Mouse (Mus musculus) liver, embryonic 13.5 days (tissue): ENCODE results near the gene Trip13. TPM values are rescaled to one million over a fixed set of nuclear protein-coding genes. Genes with fewer than 3 reads are reported as not detected.
A peak's percentile ranks its signal among the peaks of the same experiment; 100 is the strongest.

Source experiments
- ATAC-seq: fragments of 200-750 bp; cut with Nextera tagmentation; 2 replicates; pipeline ENCODE4 v1.8.0; 2017; ENCODE audit warnings: low read depth, mild to moderate bottlenecking, moderate number of reproducible peaks, moderate library complexity
- DNase-seq: peaks from one replicate; pipeline ENCODE4 v3.0.0; 2022
- H3K27ac ChIP-seq: fragments of 300-500 bp; sonication (generic); 2 replicates; pipeline ENCODE4 v1.5.1; 2015; ENCODE audit warnings: moderate library complexity, mild to moderate bottlenecking, inconsistent platforms
- H3K27me3 ChIP-seq: fragments of 300-500 bp; sonication (generic); 2 replicates; pipeline ENCODE4 v1.6.1; 2015; ENCODE audit warnings: mild to moderate bottlenecking, inconsistent platforms
- H3K36me3 ChIP-seq: fragments of 300-500 bp; sonication (generic); 2 replicates; pipeline ENCODE4 v1.6.1; 2015; ENCODE audit warnings: mild to moderate bottlenecking, inconsistent platforms
- H3K4me1 ChIP-seq: fragments of 300-500 bp; sonication (generic); replicated peaks from 2 replicates; pipeline ENCODE4 v1.6.1; 2015; ENCODE audit warnings: inconsistent platforms
- H3K4me2 ChIP-seq: fragments of 300-500 bp; sonication (generic); 2 replicates; pipeline ENCODE4 v1.6.1; 2015; ENCODE audit warnings: inconsistent platforms, mild to moderate bottlenecking, moderate library complexity
- H3K4me3 ChIP-seq: fragments of 300-500 bp; sonication (generic); replicated peaks from 2 replicates; pipeline ENCODE4 v1.5.1; 2015; ENCODE audit warnings: mild to moderate bottlenecking, inconsistent platforms
- H3K9ac ChIP-seq: fragments of 300-500 bp; sonication (generic); 2 replicates; pipeline ENCODE4 v1.6.1; 2015; ENCODE audit warnings: mild to moderate bottlenecking, inconsistent platforms
- H3K9me3 ChIP-seq: fragments of 300-500 bp; sonication (generic); replicated peaks from 2 replicates; pipeline ENCODE4 v1.6.1; 2016; ENCODE audit warnings: inconsistent platforms
- WGBS: fragments of 180-500 bp; shearing (Covaris S2); methylation state at CpG from one replicate; pipeline ENCODE4 v1.1.7; 2015; ENCODE audit not compliant: insufficient replicate concordance; 5-methylcytosine and 5-hydroxymethylcytosine counted together
- microRNA-seq: library from miRNA; unstranded; fragments of <30 nt; microRNA quantifications from one replicate; pipeline ENCODE4, GENCODE M21; 2016
- polyA plus RNA-seq: library from polyadenylated mRNA; unstranded; fragments of >200 nt; fragmentation: Nextera tagmentation; extraction: Ambion mirVana; gene quantifications from 2 replicates; pipeline ENCODE4 v1.2.1, GENCODE M21; 2015

Trip13 gene
- polyA plus RNA-seq, 1 experiment from 2014 or later: 29.0 TPM

- no peaks in the 10 kb centered on the region for H3K4me1 ChIP-seq
- no peaks in the 10 kb centered on the region for H3K36me3 ChIP-seq
- no peak overlapping the region for H3K27ac ChIP-seq
- H3K4me2 ChIP-seq: no peak overlapping the region
- no peak overlapping the region for H3K9ac ChIP-seq
- ATAC-seq (no peak), DNase-seq (no peak)
- no peaks in the 10 kb centered on the region for H3K27me3 ChIP-seq
- H3K9me3 ChIP-seq: no peaks in the 10 kb centered on the region
- H3K4me3 ChIP-seq: no peak overlapping the region
- 50% methylated on average over 4 of the region's 4 CpGs for WGBS
These were observed 51.5 kb downstream of the Trip13 start for GRCm38 (mm10) chr13:73886066-73886465.

- no peaks in the 10 kb centered on the region for H3K36me3 ChIP-seq
- no peak for DNase-seq
- H3K27ac ChIP-seq: no peak overlapping the region
- no peak overlapping the region for H3K9ac ChIP-seq
- H3K4me2 ChIP-seq: no peak overlapping the region
- H3K27me3 ChIP-seq: no peaks in the 10 kb centered on the region
- no peaks in the 10 kb centered on the region for H3K4me1 ChIP-seq
- WGBS: 52% methylated on average over 4 of the region's 4 CpGs
- no peak for ATAC-seq
- no peak overlapping the region for H3K4me3 ChIP-seq
- H3K9me3 ChIP-seq: no peaks in the 10 kb centered on the region
These were observed 51.9 kb downstream of the Trip13 start for GRCm38 (mm10) chr13:73885656-73886055.

- 62% methylated on average over 8 of the region's 8 CpGs for WGBS
- Histone ChIP-seq H3K36me3 (no peaks in the 10 kb centered on the region), H3K9me3 (no peaks in the 10 kb centered on the region), H3K9ac (no peak overlapping the region), H3K27me3 (no peaks in the 10 kb centered on the region), H3K4me1 (no peaks in the 10 kb centered on the region), H3K4me2 (no peak overlapping the region), H3K4me3 (no peak overlapping the region), H3K27ac (no peak overlapping the region)
- DNase-seq (no peak), ATAC-seq (no peak)
These were observed 56.2 kb downstream of the Trip13 start for GRCm38 (mm10) chr13:73881347-73881746.

DNA sequence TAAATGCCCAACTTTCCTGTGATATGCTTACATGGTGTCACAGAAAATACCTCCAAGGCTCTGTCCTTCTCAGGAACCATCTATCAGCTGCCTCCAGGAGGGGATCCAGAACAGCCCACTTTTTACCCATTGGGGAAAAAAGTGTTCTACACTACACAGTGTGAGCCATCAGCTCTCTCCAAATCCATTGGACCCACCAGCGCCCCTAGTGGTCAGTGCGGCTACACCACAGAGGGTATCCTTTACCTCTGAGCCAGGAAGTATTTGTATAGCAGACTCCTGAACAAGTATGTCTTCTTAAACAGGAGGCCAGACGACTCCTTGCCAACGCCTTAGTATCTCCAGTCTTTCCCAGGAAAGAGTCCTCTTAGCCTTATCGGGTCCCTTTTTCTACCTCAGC is 57.8 kb downstream of the Trip13 start:
- no peak for ATAC-seq
- Histone ChIP-seq H3K27ac (no peak overlapping the region), H3K4me3 (no peak overlapping the region), H3K9me3 (no peaks in the 10 kb centered on the region), H3K36me3 (no peaks in the 10 kb centered on the region), H3K9ac (no peak overlapping the region), H3K27me3 (no peaks in the 10 kb centered on the region), H3K4me1 (no peaks in the 10 kb centered on the region), H3K4me2 (no peak overlapping the region)
- 64% methylated on average over 5 of the region's 5 CpGs for WGBS
- DNase-seq: peak; percentile 4

DNA sequence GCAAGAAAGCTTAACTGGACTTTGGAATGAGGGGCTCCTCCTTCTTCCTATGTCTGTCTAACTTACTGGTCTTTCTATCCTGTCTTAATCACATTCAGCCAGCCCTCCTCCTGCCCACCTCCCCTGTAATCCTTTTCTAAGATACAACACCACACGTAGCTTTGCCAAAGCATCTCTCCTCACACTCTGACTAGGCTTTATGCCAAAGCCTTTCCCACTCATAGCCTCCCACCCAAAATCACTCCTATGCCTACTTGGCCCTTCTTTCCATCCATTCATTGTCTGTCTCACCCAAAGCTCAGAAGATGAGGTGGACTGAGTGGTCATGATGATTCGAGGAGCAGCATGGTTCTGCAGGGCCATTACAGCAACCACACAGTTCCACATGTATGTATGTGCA is 65.4 kb downstream of the Trip13 start:
- DNase-seq (no peak), ATAC-seq (no peak)
- H3K4me3 ChIP-seq: no peak overlapping the region
- no peaks in the 10 kb centered on the region for H3K36me3 ChIP-seq
- no peak overlapping the region for H3K9ac ChIP-seq
- no peaks in the 10 kb centered on the region for H3K27me3 ChIP-seq
- 50% methylated on average over 2 of the region's 2 CpGs for WGBS
- H3K4me1 ChIP-seq: no peaks in the 10 kb centered on the region
- H3K4me2 ChIP-seq: no peak overlapping the region
- H3K27ac ChIP-seq: no peak overlapping the region
- no peaks in the 10 kb centered on the region for H3K9me3 ChIP-seq

Small RNAs within 50 kb of the gene (microRNA-seq; reads per million reads assigned to microRNA genes)
- gene Gm25197: not detected

Other genes with a start within 250 kb of the Trip13 start
- gene Slc6a19, start 232.9 kb downstream of the Trip13 start, polyA plus RNA-seq: 0.44 and 0.87 TPM in 2 replicates
- 6.9 and 9.2 TPM in 2 replicates for gene Slc12a7, start 204.7 kb downstream of the Trip13 start, polyA plus RNA-seq
- 0.12 and 0.23 TPM in 2 replicates for gene Nkd2, start 90.2 kb downstream of the Trip13 start, polyA plus RNA-seq
- gene Brd9, start within 50 bp of the Trip13 start, polyA plus RNA-seq: 18.1 and 18.2 TPM in 2 replicates
- not detected in 2 replicates for gene Zdhhc11, start 26.1 kb upstream of the Trip13 start, polyA plus RNA-seq
- gene Tppp, start 71.6 kb upstream of the Trip13 start, polyA plus RNA-seq: 0.20 and 0.30 TPM in 2 replicates
- gene Cep72, start 124.5 kb upstream of the Trip13 start, polyA plus RNA-seq: 7.8 and 8.6 TPM in 2 replicates
- gene Slc9a3, start 183.7 kb upstream of the Trip13 start, polyA plus RNA-seq: not detected in 2 replicates